Mouse (Mus musculus): ENCODE measurements around the gene Depdc1b. TPM values are rescaled to one million over a fixed set of nuclear protein-coding genes. Genes with fewer than 3 reads are reported as not detected.

Gene Depdc1b
- total and polyA plus RNA-seq, 2 experiments from 2014 or later: 1.1 TPM; not detected in 1

- no peak for DNase-seq (ENCODE audit: low spot score)
- Histone ChIP-seq H3K36me3 (replicated peaks; ENCODE audit: control insufficient read depth, insufficient read depth, low read length) (no peaks in the 10 kb centered on the region), H3K4me3 (ENCODE audit: low read depth, low read length) (no peak overlapping the region), H3K4me2 (ENCODE audit: low read depth, low read length) (no peak overlapping the region), H3K27ac (ENCODE audit: low read depth) (no peak overlapping the region), H3K27me3 (ENCODE audit: control insufficient read depth, insufficient read depth, low read length) (no peaks in the 10 kb centered on the region), H3K4me1 (ENCODE audit: control insufficient read depth, insufficient read depth) (no peaks in the 10 kb centered on the region), H3K9me3 (replicated peaks; ENCODE audit: control insufficient read depth, low read length) (no peaks in the 10 kb centered on the region), H3K9ac (replicated peaks; ENCODE audit: low read depth, low read length) (no peak overlapping the region)
- 61% methylated on average over 12 of the region's 12 CpGs for WGBS
- no peak for TF ChIP-seq CTCF (IDR thresholded peaks at IDR 0.05; ENCODE audit: low read depth)
- no peak for TF ChIP-seq EP300 (IDR thresholded peaks at IDR 0.05; ENCODE audit: low read depth)
- no peak for ATAC-seq (ENCODE audit: insufficient read depth, low read depth)
These were observed 38.8 kb downstream of the Depdc1b start for GRCm38 (mm10) chr13:108354804-108355552.

GRCm38 (mm10) chr13:108357362-108357761, 41.2 kb downstream of the Depdc1b start:
- H3K4me3 ChIP-seq (ENCODE audit: low read depth, low read length): no peak overlapping the region
- H3K9me3 ChIP-seq (replicated peaks; ENCODE audit: control insufficient read depth, low read length): no peaks in the 10 kb centered on the region
- no peak overlapping the region for H3K27ac ChIP-seq (ENCODE audit: low read depth)
- H3K4me2 ChIP-seq (ENCODE audit: low read depth, low read length): no peak overlapping the region
- H3K4me1 ChIP-seq (ENCODE audit: control insufficient read depth, insufficient read depth): no peaks in the 10 kb centered on the region
- H3K9ac ChIP-seq (replicated peaks; ENCODE audit: low read depth, low read length): no peak overlapping the region
- no peaks in the 10 kb centered on the region for H3K36me3 ChIP-seq (replicated peaks; ENCODE audit: control insufficient read depth, insufficient read depth, low read length)
- DNase-seq (ENCODE audit: low spot score) (no peak), ATAC-seq (ENCODE audit: insufficient read depth, low read depth) (no peak)
- 73% methylated on average over 10 of the region's 10 CpGs for WGBS
- no peaks in the 10 kb centered on the region for H3K27me3 ChIP-seq (ENCODE audit: control insufficient read depth, insufficient read depth, low read length)
- no peak for TF ChIP-seq CTCF (IDR thresholded peaks at IDR 0.05; ENCODE audit: low read depth)

GRCm38 (mm10) chr13:108358228-108358627, 42.1 kb downstream of the Depdc1b start:
- H3K9ac ChIP-seq (replicated peaks; ENCODE audit: low read depth, low read length): no peak overlapping the region
- no peaks in the 10 kb centered on the region for H3K36me3 ChIP-seq (replicated peaks; ENCODE audit: control insufficient read depth, insufficient read depth, low read length)
- no peak overlapping the region for H3K4me2 ChIP-seq (ENCODE audit: low read depth, low read length)
- no peak overlapping the region for H3K27ac ChIP-seq (ENCODE audit: low read depth)
- no peaks in the 10 kb centered on the region for H3K27me3 ChIP-seq (ENCODE audit: control insufficient read depth, insufficient read depth, low read length)
- 45% methylated on average over 3 of the region's 3 CpGs for WGBS
- TF ChIP-seq EP300 (IDR thresholded peaks at IDR 0.05; ENCODE audit: low read depth) (no peak), CTCF (IDR thresholded peaks at IDR 0.05; ENCODE audit: low read depth) (no peak)
- no peaks in the 10 kb centered on the region for H3K4me1 ChIP-seq (ENCODE audit: control insufficient read depth, insufficient read depth)
- no peaks in the 10 kb centered on the region for H3K9me3 ChIP-seq (replicated peaks; ENCODE audit: control insufficient read depth, low read length)
- no peak for ATAC-seq (ENCODE audit: insufficient read depth, low read depth)
- no peak overlapping the region for H3K4me3 ChIP-seq (ENCODE audit: low read depth, low read length)
- no peak for DNase-seq (ENCODE audit: low spot score)

GRCm38 (mm10) chr13:108367496-108367895, 51.4 kb downstream of the Depdc1b start:
- Histone ChIP-seq H3K36me3 (replicated peaks; ENCODE audit: control insufficient read depth, insufficient read depth, low read length) (no peaks in the 10 kb centered on the region; the same call in 1 of the 2 replicates), H3K27me3 (ENCODE audit: control insufficient read depth, insufficient read depth, low read length) (no peaks in the 10 kb centered on the region), H3K9ac (replicated peaks; ENCODE audit: low read depth, low read length) (no peak overlapping the region), H3K27ac (ENCODE audit: low read depth) (no peak overlapping the region), H3K9me3 (replicated peaks; ENCODE audit: control insufficient read depth, low read length) (no peaks in the 10 kb centered on the region), H3K4me3 (ENCODE audit: low read depth, low read length) (no peak overlapping the region), H3K4me2 (ENCODE audit: low read depth, low read length) (no peak overlapping the region), H3K4me1 (ENCODE audit: control insufficient read depth, insufficient read depth) (no peaks in the 10 kb centered on the region)
- DNase-seq (ENCODE audit: low spot score): no peak
- WGBS: 91% methylated on average over 12 of the region's 12 CpGs
- TF ChIP-seq CTCF (IDR thresholded peaks at IDR 0.05; ENCODE audit: low read depth) (no peak), EP300 (IDR thresholded peaks at IDR 0.05; ENCODE audit: low read depth) (no peak)
- ATAC-seq (ENCODE audit: insufficient read depth, low read depth): no peak

- ATAC-seq (ENCODE audit: insufficient read depth, low read depth): no peak
- Histone ChIP-seq H3K9ac (replicated peaks; ENCODE audit: low read depth, low read length) (no peak overlapping the region), H3K4me1 (ENCODE audit: control insufficient read depth, insufficient read depth) (no peaks in the 10 kb centered on the region), H3K4me2 (ENCODE audit: low read depth, low read length) (no peak overlapping the region), H3K27me3 (ENCODE audit: control insufficient read depth, insufficient read depth, low read length) (no peaks in the 10 kb centered on the region), H3K9me3 (replicated peaks; ENCODE audit: control insufficient read depth, low read length) (no peaks in the 10 kb centered on the region), H3K36me3 (replicated peaks; ENCODE audit: control insufficient read depth, insufficient read depth, low read length) (no peaks in the 10 kb centered on the region; the same call in 1 of the 2 replicates), H3K27ac (ENCODE audit: low read depth) (no peak overlapping the region), H3K4me3 (ENCODE audit: low read depth, low read length) (no peak overlapping the region)
- no peak for TF ChIP-seq CTCF (IDR thresholded peaks at IDR 0.05; ENCODE audit: low read depth)
- TF ChIP-seq EP300 (IDR thresholded peaks at IDR 0.05; ENCODE audit: low read depth): no peak
- WGBS: 86% methylated on average over 5 of the region's 5 CpGs
- DNase-seq (ENCODE audit: low spot score): no peak
These were observed 54.3 kb downstream of the Depdc1b start for GRCm38 (mm10) chr13:108370241-108370941.

All from heart, postnatal 0 days (tissue).